Mouse (Mus musculus): Measurements from ENCODE around the gene Chst11. TPM values are rescaled to one million over a fixed set of nuclear protein-coding genes. Genes with fewer than 3 reads are reported as not detected.
A peak's percentile ranks its signal among the peaks of the same experiment; 100 is the strongest.

The Chst11 gene
- 1.2 and 1.5 TPM in 2 replicates for polyA plus RNA-seq (2015; fragmentation: Nextera tagmentation; extraction: Ambion mirVana)

GRCm38 (mm10) chr10:82984950-82985699 is at the start of gene Chst11:
Gene Chst11 (plus strand): TSS chr10:82985498.
- ATAC-seq (ENCODE audit: low read depth) = peak; percentile 92
- peak within 1 kb of the TSS; percentile 79 for H3K27ac ChIP-seq (ENCODE audit: low read length)
- peaks cover 17% of the 10 kb centered on the region for H3K4me1 ChIP-seq (replicated peaks; ENCODE audit: control insufficient read depth, insufficient read depth, low read length)
- 0% methylated on average over 59 of the region's 67 CpGs for WGBS
- H3K27me3 ChIP-seq (ENCODE audit: control insufficient read depth, insufficient read depth, low read depth, low read length) = peaks cover 6% of the 10 kb centered on the region; the same call in 1 of the 2 replicates
- peak within 1 kb of the TSS; percentile 75 for H3K9ac ChIP-seq (ENCODE audit: low read length)
- H3K4me3 ChIP-seq (ENCODE audit: low read length) = peak within 1 kb of the TSS; percentile 77
- peak within 1 kb of the TSS; percentile 89 for H3K4me2 ChIP-seq (ENCODE audit: low read depth, low read length)
- H3K9me3 ChIP-seq (ENCODE audit: control insufficient read depth, low read length) = no peaks in the 10 kb centered on the region
- H3K36me3 ChIP-seq (ENCODE audit: control insufficient read depth, insufficient read depth, low read length) = no peaks in the 10 kb centered on the region

- no peak overlapping the region for H3K9ac ChIP-seq (ENCODE audit: low read length)
- H3K27ac ChIP-seq (ENCODE audit: low read length) = no peak overlapping the region
- H3K36me3 ChIP-seq (ENCODE audit: control insufficient read depth, insufficient read depth, low read length) = no peaks in the 10 kb centered on the region
- 83% methylated on average over 6 of the region's 6 CpGs for WGBS
- H3K4me1 ChIP-seq (replicated peaks; ENCODE audit: control insufficient read depth, insufficient read depth, low read length) = no peaks in the 10 kb centered on the region
- no peak overlapping the region for H3K4me2 ChIP-seq (ENCODE audit: low read depth, low read length)
- no peak overlapping the region for H3K4me3 ChIP-seq (ENCODE audit: low read length)
- H3K9me3 ChIP-seq (ENCODE audit: control insufficient read depth, low read length) = no peaks in the 10 kb centered on the region; the same call in 1 of the 2 replicates
- no peaks in the 10 kb centered on the region for H3K27me3 ChIP-seq (ENCODE audit: control insufficient read depth, insufficient read depth, low read depth, low read length)
- ATAC-seq (ENCODE audit: low read depth) = no peak
Measured at GRCm38 (mm10) chr10:82935774-82936173, 49.5 kb upstream of the Chst11 start.

- H3K27me3 ChIP-seq (ENCODE audit: control insufficient read depth, insufficient read depth, low read depth, low read length) = no peaks in the 10 kb centered on the region
- no peak overlapping the region for H3K4me2 ChIP-seq (ENCODE audit: low read depth, low read length)
- 75% methylated on average over 4 of the region's 4 CpGs for WGBS
- H3K4me1 ChIP-seq (replicated peaks; ENCODE audit: control insufficient read depth, insufficient read depth, low read length) = no peaks in the 10 kb centered on the region
- no peak overlapping the region for H3K9ac ChIP-seq (ENCODE audit: low read length)
- no peak for ATAC-seq (ENCODE audit: low read depth)
- H3K4me3 ChIP-seq (ENCODE audit: low read length) = no peak overlapping the region
- H3K9me3 ChIP-seq (ENCODE audit: control insufficient read depth, low read length) = peaks cover 3% of the 10 kb centered on the region
- H3K36me3 ChIP-seq (ENCODE audit: control insufficient read depth, insufficient read depth, low read length) = no peaks in the 10 kb centered on the region
- no peak overlapping the region for H3K27ac ChIP-seq (ENCODE audit: low read length)
Measured at GRCm38 (mm10) chr10:82953415-82953814, 31.9 kb upstream of the Chst11 start.

GRCm38 (mm10) chr10:82955117-82955516 is 30.2 kb upstream of the Chst11 start:
- no peaks in the 10 kb centered on the region for H3K4me1 ChIP-seq (replicated peaks; ENCODE audit: control insufficient read depth, insufficient read depth, low read length)
- H3K4me2 ChIP-seq (ENCODE audit: low read depth, low read length) = no peak overlapping the region
- no peak for ATAC-seq (ENCODE audit: low read depth)
- H3K9ac ChIP-seq (ENCODE audit: low read length) = no peak overlapping the region
- H3K9me3 ChIP-seq (ENCODE audit: control insufficient read depth, low read length) = peaks cover 3% of the 10 kb centered on the region
- no peaks in the 10 kb centered on the region for H3K36me3 ChIP-seq (ENCODE audit: control insufficient read depth, insufficient read depth, low read length)
- WGBS = 89% methylated on average over 18 of the region's 18 CpGs
- H3K27ac ChIP-seq (ENCODE audit: low read length) = no peak overlapping the region
- H3K27me3 ChIP-seq (ENCODE audit: control insufficient read depth, insufficient read depth, low read depth, low read length) = no peaks in the 10 kb centered on the region
- H3K4me3 ChIP-seq (ENCODE audit: low read length) = no peak overlapping the region

GRCm38 (mm10) chr10:82958218-82958761 is 27.0 kb upstream of the Chst11 start:
- Histone ChIP-seq H3K4me3 (ENCODE audit: low read length) (no peak overlapping the region), H3K9ac (ENCODE audit: low read length) (no peak overlapping the region), H3K9me3 (ENCODE audit: control insufficient read depth, low read length) (peaks cover 3% of the 10 kb centered on the region), H3K27ac (ENCODE audit: low read length) (no peak overlapping the region), H3K27me3 (ENCODE audit: control insufficient read depth, insufficient read depth, low read depth, low read length) (no peaks in the 10 kb centered on the region), H3K4me2 (ENCODE audit: low read depth, low read length) (no peak overlapping the region), H3K4me1 (replicated peaks; ENCODE audit: control insufficient read depth, insufficient read depth, low read length) (no peaks in the 10 kb centered on the region), H3K36me3 (ENCODE audit: control insufficient read depth, insufficient read depth, low read length) (no peaks in the 10 kb centered on the region)
- WGBS = 48% methylated on average over 5 of the region's 5 CpGs
- ATAC-seq (ENCODE audit: low read depth) = no peak

GRCm38 (mm10) chr10:82959316-82959715 is 26.0 kb upstream of the Chst11 start:
- ATAC-seq (ENCODE audit: low read depth) = no peak
- H3K4me3 ChIP-seq (ENCODE audit: low read length) = no peak overlapping the region
- H3K27ac ChIP-seq (ENCODE audit: low read length) = no peak overlapping the region
- no peaks in the 10 kb centered on the region for H3K36me3 ChIP-seq (ENCODE audit: control insufficient read depth, insufficient read depth, low read length)
- peaks cover under 1% of the 10 kb centered on the region; the same call in 1 of the 2 replicates for H3K9me3 ChIP-seq (ENCODE audit: control insufficient read depth, low read length)
- H3K9ac ChIP-seq (ENCODE audit: low read length) = no peak overlapping the region
- no peaks in the 10 kb centered on the region for H3K4me1 ChIP-seq (replicated peaks; ENCODE audit: control insufficient read depth, insufficient read depth, low read length)
- H3K27me3 ChIP-seq (ENCODE audit: control insufficient read depth, insufficient read depth, low read depth, low read length) = no peaks in the 10 kb centered on the region
- H3K4me2 ChIP-seq (ENCODE audit: low read depth, low read length) = no peak overlapping the region

- no peak for ATAC-seq (ENCODE audit: low read depth)
- WGBS = 52% methylated on average over 7 of the region's 7 CpGs
Measured at GRCm38 (mm10) chr10:82961302-82961701, 24.0 kb upstream of the Chst11 start.

GRCm38 (mm10) chr10:82962018-82962417 is 23.3 kb upstream of the Chst11 start:
- no peaks in the 10 kb centered on the region for H3K27me3 ChIP-seq (ENCODE audit: control insufficient read depth, insufficient read depth, low read depth, low read length)
- H3K9ac ChIP-seq (ENCODE audit: low read length) = no peak overlapping the region
- WGBS = 87% methylated on average over 4 of the region's 4 CpGs
- no peak overlapping the region for H3K27ac ChIP-seq (ENCODE audit: low read length)
- H3K4me1 ChIP-seq (replicated peaks; ENCODE audit: control insufficient read depth, insufficient read depth, low read length) = no peaks in the 10 kb centered on the region
- no peaks in the 10 kb centered on the region for H3K9me3 ChIP-seq (ENCODE audit: control insufficient read depth, low read length)
- no peaks in the 10 kb centered on the region for H3K36me3 ChIP-seq (ENCODE audit: control insufficient read depth, insufficient read depth, low read length)
- no peak overlapping the region for H3K4me3 ChIP-seq (ENCODE audit: low read length)
- no peak overlapping the region for H3K4me2 ChIP-seq (ENCODE audit: low read depth, low read length)
- no peak for ATAC-seq (ENCODE audit: low read depth)

More at GRCm38 (mm10) chr10:82961302-82961701, 24.0 kb upstream of the Chst11 start:
- H3K27me3 ChIP-seq (ENCODE audit: control insufficient read depth, insufficient read depth, low read depth, low read length) = no peaks in the 10 kb centered on the region
- H3K4me3 ChIP-seq (ENCODE audit: low read length) = no peak overlapping the region
- H3K36me3 ChIP-seq (ENCODE audit: control insufficient read depth, insufficient read depth, low read length) = no peaks in the 10 kb centered on the region
- no peaks in the 10 kb centered on the region for H3K4me1 ChIP-seq (replicated peaks; ENCODE audit: control insufficient read depth, insufficient read depth, low read length)
- no peak overlapping the region for H3K9ac ChIP-seq (ENCODE audit: low read length)
- H3K27ac ChIP-seq (ENCODE audit: low read length) = no peak overlapping the region
- no peak overlapping the region for H3K4me2 ChIP-seq (ENCODE audit: low read depth, low read length)
- no peaks in the 10 kb centered on the region for H3K9me3 ChIP-seq (ENCODE audit: control insufficient read depth, low read length)

GRCm38 (mm10) chr10:82962472-82963020 is 22.8 kb upstream of the Chst11 start:
- H3K27me3 ChIP-seq (ENCODE audit: control insufficient read depth, insufficient read depth, low read depth, low read length) = no peaks in the 10 kb centered on the region
- ATAC-seq (ENCODE audit: low read depth) = no peak
- H3K4me2 ChIP-seq (ENCODE audit: low read depth, low read length) = no peak overlapping the region
- no peak overlapping the region for H3K9ac ChIP-seq (ENCODE audit: low read length)
- 74% methylated on average over 6 of the region's 6 CpGs for WGBS
- H3K36me3 ChIP-seq (ENCODE audit: control insufficient read depth, insufficient read depth, low read length) = no peaks in the 10 kb centered on the region
- no peaks in the 10 kb centered on the region for H3K4me1 ChIP-seq (replicated peaks; ENCODE audit: control insufficient read depth, insufficient read depth, low read length)
- H3K9me3 ChIP-seq (ENCODE audit: control insufficient read depth, low read length) = no peaks in the 10 kb centered on the region
- no peak overlapping the region for H3K27ac ChIP-seq (ENCODE audit: low read length)
- no peak overlapping the region for H3K4me3 ChIP-seq (ENCODE audit: low read length)
